In the genomic region with DNA sequence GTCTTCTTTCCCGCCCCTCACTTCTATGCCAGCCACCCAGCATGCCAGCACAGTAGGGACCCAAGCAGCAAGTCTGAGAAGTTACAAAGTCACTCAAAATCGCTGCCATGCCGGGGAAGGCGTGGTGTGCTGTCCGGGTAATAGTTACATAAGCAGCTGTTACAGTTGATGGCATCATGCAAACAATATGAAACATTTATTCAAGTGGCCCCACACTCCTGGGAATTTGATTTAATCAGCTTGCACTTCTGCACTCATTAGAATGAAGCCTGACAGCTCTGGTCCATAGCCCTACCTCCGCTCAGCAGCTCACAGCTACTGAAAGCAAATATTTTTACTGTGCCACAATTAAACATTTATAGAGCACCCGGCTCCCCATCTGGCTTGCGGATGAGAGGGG, we compare ENCODE assay signal across 21 mouse cellular contexts. TPM values are rescaled to one million over a fixed set of nuclear protein-coding genes. Genes with fewer than 3 reads are reported as not detected.
A peak's percentile ranks its signal among the peaks of the same experiment; 100 is the strongest.
DNase-seq lines count a peak whose midpoint lies in the region; ATAC-seq and TF ChIP-seq lines count a peak whose summit lies in the region.
"Had no signal": no experiment of that assay in that cellular context is flagged by ENCODE, and none has a peak within 500 bp of the region (broad histone marks: within the 10 kb centered on the region; RNA-seq: fewer than 3 reads in every experiment).

No protein-coding gene starts in this region.

- 53% methylated on average over 8 of the region's 8 CpGs for whole genome bisulfite sequencing in hindbrain, postnatal 0 days
- 53% methylated on average over 8 of the region's 8 CpGs for WGBS in hindbrain, embryonic 16.5 days
- 66% methylated on average over 8 of the region's 8 CpGs for WGBS in midbrain, embryonic 16.5 days
- 83% methylated on average over 8 of the region's 8 CpGs for WGBS in midbrain, embryonic 10.5 days
- 52% methylated on average over 8 of the region's 8 CpGs for WGBS in midbrain, postnatal 0 days

- peak; percentile 37 for DNase-seq in hindbrain, postnatal 0 days (ENCODE audit: low spot score)
- no peak for DNase-seq in midbrain, embryonic 10.5 days (ENCODE audit: low spot score)
- peak; percentile 36 for DNase-seq in midbrain, postnatal 0 days (ENCODE audit: low spot score)
- no peak for DNase-seq in heart, adult 8-10 months (ENCODE audit: low spot score)
- DNase-seq: adrenal gland, adult 2 months; adrenal gland, postnatal 25 days; cerebellum, adult 2 months; cerebellum, postnatal 10 days; embryo, embryonic 11 days; forebrain, postnatal 0 days; gastrocnemius, postnatal 14 days; heart, adult 2 months had no signal

- H3K9me3 ChIP-seq in hindbrain, postnatal 0 days (ENCODE audit: low read length) = no peaks in the 10 kb centered on the region
- H3K9me3 ChIP-seq in hindbrain, embryonic 16.5 days (ENCODE audit: control insufficient read depth, low read length) = no peaks in the 10 kb centered on the region
- H3K9me3 ChIP-seq in midbrain, embryonic 16.5 days (replicated peaks; ENCODE audit: control insufficient read depth, low read length, poor library complexity, severe bottlenecking) = no peaks in the 10 kb centered on the region
- H3K9me3 ChIP-seq in midbrain, embryonic 10.5 days (replicated peaks) = no peaks in the 10 kb centered on the region
- no peaks in the 10 kb centered on the region for H3K9me3 ChIP-seq in midbrain, postnatal 0 days (ENCODE audit: low read length)
- H3K9me3 ChIP-seq: embryonic facial prominence, embryonic 15.5 days; heart, embryonic 12.5 days; hindbrain, embryonic 10.5 days had no signal

- H3K27me3 ChIP-seq in hindbrain, postnatal 0 days (ENCODE audit: insufficient read depth, low read length) = no peaks in the 10 kb centered on the region
- no peaks in the 10 kb centered on the region for H3K27me3 ChIP-seq in hindbrain, embryonic 16.5 days (replicated peaks; ENCODE audit: control insufficient read depth, insufficient read depth, low read length)
- H3K27me3 ChIP-seq in midbrain, embryonic 16.5 days (ENCODE audit: control insufficient read depth, insufficient read depth, low read depth, low read length) = no peaks in the 10 kb centered on the region
- peaks cover 8% of the 10 kb centered on the region; the same call in 1 of the 2 replicates for H3K27me3 ChIP-seq in midbrain, embryonic 10.5 days (ENCODE audit: low read depth, poor library complexity, severe bottlenecking)
- no peaks in the 10 kb centered on the region for H3K27me3 ChIP-seq in midbrain, postnatal 0 days (ENCODE audit: insufficient read depth, low read length)

- no peak overlapping the region for H3K4me3 ChIP-seq in hindbrain, postnatal 0 days (ENCODE audit: low read length)
- no peak overlapping the region for H3K4me3 ChIP-seq in hindbrain, embryonic 16.5 days (ENCODE audit: low read length)
- H3K4me3 ChIP-seq in midbrain, embryonic 16.5 days (ENCODE audit: low read depth, low read length) = no peak overlapping the region
- H3K4me3 ChIP-seq in midbrain, embryonic 10.5 days = no peak overlapping the region
- H3K4me3 ChIP-seq in midbrain, postnatal 0 days (ENCODE audit: low read depth, low read length) = no peak overlapping the region
- H3K4me3 ChIP-seq: embryonic facial prominence, embryonic 15.5 days; erythroblast, embryonic 14.5 days; heart, adult 2 months; heart, embryonic 12.5 days; hindbrain, embryonic 10.5 days had no signal

- no peak for ATAC-seq in hindbrain, postnatal 0 days
- ATAC-seq in hindbrain, embryonic 16.5 days = no peak
- peak; percentile 29; the same call in 1 of the 2 replicates for ATAC-seq in midbrain, embryonic 16.5 days
- 0 out of 2 replicates have a peak, but pooled peaks have one; percentile 22 for ATAC-seq in midbrain, postnatal 0 days (ENCODE audit: low FRiP score)
- no peak for ATAC-seq in erythroid progenitor cell, adult 5-6 weeks (replicated peaks; ENCODE audit: low FRiP score, poor library complexity, severe bottlenecking)
- ATAC-seq: forebrain, postnatal 0 days had no signal

- no peak overlapping the region for H3K4me2 ChIP-seq in hindbrain, postnatal 0 days (ENCODE audit: low read depth, low read length)
- no peak overlapping the region for H3K4me2 ChIP-seq in hindbrain, embryonic 16.5 days (ENCODE audit: low read length)
- H3K4me2 ChIP-seq in midbrain, embryonic 16.5 days (ENCODE audit: low read length) = no peak overlapping the region
- no peak overlapping the region for H3K4me2 ChIP-seq in midbrain, postnatal 0 days (ENCODE audit: low read depth, low read length, poor library complexity, severe bottlenecking)
- H3K4me2 ChIP-seq: embryonic facial prominence, embryonic 15.5 days; heart, embryonic 12.5 days; hindbrain, embryonic 14.5 days had no signal

- no peak for TF ChIP-seq CTCF in hindbrain, postnatal 0 days (IDR thresholded peaks at IDR 0.05; ENCODE audit: low read depth)
- no peak for TF ChIP-seq CTCF in midbrain, postnatal 0 days (IDR thresholded peaks at IDR 0.05)

- H3K9ac ChIP-seq in hindbrain, postnatal 0 days (replicated peaks; ENCODE audit: low read length) = 0 out of 2 replicates have a peak overlapping the region, but pooled peaks have one; percentile 17
- no peak overlapping the region for H3K9ac ChIP-seq in hindbrain, embryonic 16.5 days (ENCODE audit: low read depth, low read length)
- H3K9ac ChIP-seq in midbrain, embryonic 16.5 days (ENCODE audit: low read depth, low read length) = no peak overlapping the region
- no peak overlapping the region for H3K9ac ChIP-seq in midbrain, postnatal 0 days (replicated peaks; ENCODE audit: low read length, poor library complexity, severe bottlenecking)
- H3K9ac ChIP-seq: embryonic facial prominence, embryonic 15.5 days; forebrain, postnatal 0 days; heart, embryonic 12.5 days; hindbrain, embryonic 14.5 days had no signal

- H3K4me1 ChIP-seq in hindbrain, postnatal 0 days (ENCODE audit: insufficient read depth, low read length) = peaks cover 4% of the 10 kb centered on the region; the same call in 1 of the 2 replicates
- H3K4me1 ChIP-seq in hindbrain, embryonic 16.5 days (ENCODE audit: control insufficient read depth, insufficient read depth, low read depth, low read length) = peaks cover 7% of the 10 kb centered on the region; the same call in 1 of the 2 replicates
- no peaks in the 10 kb centered on the region for H3K4me1 ChIP-seq in midbrain, embryonic 16.5 days (ENCODE audit: control insufficient read depth, insufficient read depth, low read length)
- peaks cover 13% of the 10 kb centered on the region; the same call in 1 of the 2 replicates for H3K4me1 ChIP-seq in midbrain, embryonic 10.5 days
- peaks cover 3% of the 10 kb centered on the region; the same call in 1 of the 2 replicates for H3K4me1 ChIP-seq in midbrain, postnatal 0 days (ENCODE audit: insufficient read depth, low read length)
- H3K4me1 ChIP-seq: heart, embryonic 12.5 days had no signal

- no peak overlapping the region for H3K27ac ChIP-seq in hindbrain, postnatal 0 days
- H3K27ac ChIP-seq in hindbrain, embryonic 16.5 days (ENCODE audit: low read depth, low read length) = no peak overlapping the region
- no peak overlapping the region for H3K27ac ChIP-seq in midbrain, embryonic 16.5 days (ENCODE audit: low read length)
- no peak overlapping the region for H3K27ac ChIP-seq in midbrain, embryonic 10.5 days (replicated peaks)
- H3K27ac ChIP-seq in midbrain, postnatal 0 days (ENCODE audit: low read depth, low read length) = no peak overlapping the region
- H3K27ac ChIP-seq: embryonic facial prominence, embryonic 15.5 days; heart, adult 2 months; hindbrain, embryonic 10.5 days; hindbrain, embryonic 14.5 days had no signal

- H3K36me3 ChIP-seq in hindbrain, postnatal 0 days (ENCODE audit: insufficient read depth, low read length) = no peaks in the 10 kb centered on the region
- H3K36me3 ChIP-seq in hindbrain, embryonic 16.5 days (ENCODE audit: control insufficient read depth, insufficient read depth, low read length) = no peaks in the 10 kb centered on the region
- no peaks in the 10 kb centered on the region for H3K36me3 ChIP-seq in midbrain, embryonic 16.5 days (ENCODE audit: control insufficient read depth, insufficient read depth, low read length)
- no peaks in the 10 kb centered on the region for H3K36me3 ChIP-seq in midbrain, embryonic 10.5 days
- no peaks in the 10 kb centered on the region for H3K36me3 ChIP-seq in midbrain, postnatal 0 days (ENCODE audit: insufficient read depth, low read length)
- H3K36me3 ChIP-seq: embryonic facial prominence, embryonic 15.5 days; heart, embryonic 12.5 days; hindbrain, embryonic 10.5 days had no signal

RNA-seq across cellular contexts. Expression of gene Kcnmb1, which starts 37.0 kb away (rescaled TPM):
- total RNA-seq in hindbrain, postnatal 0 days (2014; rRNA removed) = 0.11 and 0.26 TPM in 2 replicates
- 0.08 and 0.20 TPM in 2 replicates for polyA plus RNA-seq in hindbrain, postnatal 0 days (2015; fragmentation: Nextera tagmentation; extraction: Ambion mirVana)
- polyA plus RNA-seq in hindbrain, embryonic 16.5 days (2015; fragmentation: Nextera tagmentation; extraction: Ambion mirVana) = 0.20 and 0.52 TPM in 2 replicates
- polyA plus RNA-seq in midbrain, embryonic 16.5 days (2015; fragmentation: Nextera tagmentation; extraction: Ambion mirVana) = 0.20 TPM in 2 replicates
- polyA plus RNA-seq in midbrain, embryonic 10.5 days (2016; fragmentation: Nextera tagmentation; extraction: Ambion mirVana) = 0.19 and 0.25 TPM in 2 replicates
- total RNA-seq in midbrain, postnatal 0 days (2014; rRNA removed) = 0.11 TPM in 1 of 2 replicates, not detected in the other
- 0.07 and 0.20 TPM in 2 replicates for polyA plus RNA-seq in midbrain, postnatal 0 days (2015; fragmentation: Nextera tagmentation; extraction: Ambion mirVana)
- total RNA-seq in erythroid progenitor cell, adult 5-6 weeks (2015; ENCODE audit: low replicate concordance) = not detected in 2 replicates
- not detected in 2 replicates for total RNA-seq in erythroid progenitor cell, adult 5-6 weeks (2017; ENCODE audit: low replicate concordance)
- total RNA-seq in heart, adult 8-10 months (2022) = 1 to 10 TPM in 1 of 4 experiments, under 1 TPM in 3; 0.44 to 1.1 (median 0.73) TPM
- total RNA-seq: common myeloid progenitor, adult 5-6 weeks had no signal
- polyA plus RNA-seq: erythroblast, embryonic 14.5 days had no signal

Comparison
In these comparisons a context has a peak if more than half of its experiments do, and no peak if none do; other contexts are left out.
1. DNase-seq: peak in hindbrain, postnatal 0 days (single experiment) and midbrain, postnatal 0 days (single experiment); none in midbrain, embryonic 10.5 days (single experiment) and heart, adult 8-10 months (single experiment).
2. ATAC-seq: peak in midbrain, embryonic 16.5 days (single experiment) and midbrain, postnatal 0 days (single experiment); none in hindbrain, postnatal 0 days (single experiment), hindbrain, embryonic 16.5 days (single experiment) and erythroid progenitor cell, adult 5-6 weeks (single experiment).